Mouse (Mus musculus) frontal cortex, postnatal 25 days (tissue): Measurements from ENCODE around the gene Flt3.

Experiments used
- DNase-seq, 2 experiments: peaks; one replicate each; pipeline ENCODE4 v3.0.0; 2022; ENCODE audit warnings: low spot score in 2 of 2

The Flt3 gene

GRCm38 (mm10) chr5:147354161-147354780 lies 46.0 kb downstream of the Flt3 start:
- peak in 1 of 2 experiments; percentile 42 for DNase-seq

GRCm38 (mm10) chr5:147351931-147352330 lies 48.4 kb downstream of the Flt3 start:
- DNase-seq, result no peak

GRCm38 (mm10) chr5:147345981-147346380 lies 54.3 kb downstream of the Flt3 start:
- DNase-seq, result no peak

GRCm38 (mm10) chr5:147343904-147344303 lies 56.4 kb downstream of the Flt3 start:
- DNase-seq, result no peak

GRCm38 (mm10) chr5:147342901-147343300 lies 57.4 kb downstream of the Flt3 start:
- DNase-seq, result no peak

- no peak for DNase-seq
These were observed 59.4 kb downstream of the Flt3 start for GRCm38 (mm10) chr5:147340741-147341414.

- no peak for DNase-seq
These were observed 60.7 kb downstream of the Flt3 start for GRCm38 (mm10) chr5:147339560-147339959.

GRCm38 (mm10) chr5:147338967-147339366 lies 61.3 kb downstream of the Flt3 start:
- DNase-seq, result no peak

- DNase-seq, result no peak
These were observed 67.6 kb downstream of the Flt3 start for GRCm38 (mm10) chr5:147332711-147333110.

- peak; percentile 21 to 27 for DNase-seq
These were observed 68.7 kb downstream of the Flt3 start for GRCm38 (mm10) chr5:147331547-147331946.

- no peak for DNase-seq
These were observed 70.3 kb downstream of the Flt3 start for GRCm38 (mm10) chr5:147329946-147330345.

- no peak for DNase-seq
These were observed 72.7 kb downstream of the Flt3 start for GRCm38 (mm10) chr5:147327636-147328035.

- DNase-seq, result no peak
These were observed 74.4 kb downstream of the Flt3 start for GRCm38 (mm10) chr5:147325931-147326330.

GRCm38 (mm10) chr5:147323237-147323917 lies 76.9 kb downstream of the Flt3 start:
- peak; percentile 45 to 57 for DNase-seq

- no peak for DNase-seq
These were observed 78.1 kb downstream of the Flt3 start, which contains the start of gene Urad for GRCm38 (mm10) chr5:147322183-147322582. Urad (minus strand) TSS chr5:147322440.

- no peak for DNase-seq
These were observed 80.6 kb downstream of the Flt3 start for GRCm38 (mm10) chr5:147319653-147320052.

GRCm38 (mm10) chr5:147317991-147318390 lies 82.3 kb downstream of the Flt3 start:
- DNase-seq, result no peak

GRCm38 (mm10) chr5:147317321-147317720 lies 83.0 kb downstream of the Flt3 start:
- no peak for DNase-seq

GRCm38 (mm10) chr5:147315432-147316075 lies 84.7 kb downstream of the Flt3 start:
- no peak for DNase-seq

GRCm38 (mm10) chr5:147314646-147315431 lies 85.5 kb downstream of the Flt3 start:
- DNase-seq, result no peak
